Mouse (Mus musculus): Measurements from ENCODE around the gene Lhx4.

Gene Lhx4

DNA sequence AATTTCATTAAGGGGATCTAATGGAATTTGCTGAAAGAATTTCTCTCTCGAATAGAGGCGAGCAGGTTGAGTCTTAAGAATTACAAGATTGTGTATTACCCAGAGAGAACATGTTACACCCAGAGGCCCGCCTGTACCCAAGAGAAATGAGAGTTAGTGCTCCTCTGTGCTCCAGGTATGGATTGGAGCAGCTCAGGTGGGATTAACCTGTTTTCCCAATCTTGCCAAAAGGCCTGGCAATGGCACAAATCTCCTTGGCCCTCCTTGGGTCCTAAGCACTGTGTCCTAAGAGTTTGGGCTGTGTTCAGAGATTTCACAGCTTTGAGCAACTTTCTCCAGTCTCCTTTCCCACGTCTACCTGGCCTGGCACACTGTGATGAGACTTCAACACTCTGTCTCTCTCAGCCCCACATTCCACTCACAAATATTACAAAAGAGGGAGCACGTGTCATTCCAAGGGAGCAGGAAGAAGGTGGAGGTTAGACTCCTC is 48.2 kb downstream of the Lhx4 start:
- no peak for DNase-seq (ENCODE audit: low spot score in 2 of 2)

DNA sequence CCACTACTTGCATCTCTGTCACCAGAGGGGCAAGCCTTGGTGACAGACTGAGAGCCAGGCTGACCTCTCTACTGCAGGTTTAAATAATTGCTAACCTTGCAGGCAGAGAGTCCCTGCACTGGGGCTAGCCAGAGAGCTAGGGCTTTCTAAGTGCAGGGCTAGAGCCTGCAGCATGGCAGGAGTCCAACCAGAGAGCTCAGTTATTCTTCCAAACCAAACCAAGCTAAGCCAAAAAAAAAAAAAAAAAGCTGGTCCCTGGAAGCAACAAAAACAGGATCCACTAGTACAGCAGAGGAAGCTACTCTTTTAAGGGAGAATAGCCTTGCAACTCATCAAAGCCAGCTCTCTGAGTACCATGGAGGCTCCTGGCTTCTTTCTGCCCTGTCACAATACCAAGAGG is 50.6 kb downstream of the Lhx4 start:
- DNase-seq (ENCODE audit: low spot score in 2 of 2), result no peak

DNA sequence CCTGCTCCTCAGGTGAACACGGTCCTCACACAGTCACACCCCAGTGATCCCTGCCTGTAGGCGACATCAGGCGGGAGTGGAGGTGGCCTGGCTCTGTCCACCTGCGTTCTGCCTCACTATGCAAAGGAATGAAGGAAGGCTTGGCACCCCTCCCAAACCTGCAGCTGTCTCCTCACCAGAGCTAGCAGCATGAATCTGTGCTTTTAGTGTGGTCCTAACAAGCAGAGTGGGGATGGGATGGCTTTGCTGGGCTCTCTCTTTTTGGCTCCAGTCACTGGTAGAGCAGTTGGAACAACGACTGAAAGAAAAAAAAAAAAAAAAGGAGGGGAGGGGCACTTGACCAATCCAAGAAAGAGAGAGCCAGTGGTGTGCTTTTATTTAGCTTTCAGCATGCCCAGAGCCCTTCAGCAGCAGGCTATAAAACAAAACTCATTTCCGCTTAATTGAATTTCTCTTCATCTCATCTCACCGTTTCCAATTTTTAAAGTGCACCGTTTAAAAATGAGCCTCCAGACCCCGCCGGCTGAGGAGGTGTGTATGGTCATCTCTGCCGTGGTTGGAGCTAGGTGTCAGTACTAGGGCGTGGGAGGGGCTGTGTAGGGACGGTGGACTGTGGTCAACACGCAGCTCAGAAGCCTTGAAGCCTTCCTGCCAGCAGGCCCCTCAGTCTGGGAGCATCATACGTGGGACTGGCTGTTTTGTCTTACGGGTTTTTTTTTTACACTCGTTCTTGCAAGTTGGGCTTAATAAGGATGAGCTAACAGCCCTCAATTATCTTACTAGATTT is 52.9 kb downstream of the Lhx4 start:
- DNase-seq (ENCODE audit: low spot score in 2 of 2), result no peak

DNA sequence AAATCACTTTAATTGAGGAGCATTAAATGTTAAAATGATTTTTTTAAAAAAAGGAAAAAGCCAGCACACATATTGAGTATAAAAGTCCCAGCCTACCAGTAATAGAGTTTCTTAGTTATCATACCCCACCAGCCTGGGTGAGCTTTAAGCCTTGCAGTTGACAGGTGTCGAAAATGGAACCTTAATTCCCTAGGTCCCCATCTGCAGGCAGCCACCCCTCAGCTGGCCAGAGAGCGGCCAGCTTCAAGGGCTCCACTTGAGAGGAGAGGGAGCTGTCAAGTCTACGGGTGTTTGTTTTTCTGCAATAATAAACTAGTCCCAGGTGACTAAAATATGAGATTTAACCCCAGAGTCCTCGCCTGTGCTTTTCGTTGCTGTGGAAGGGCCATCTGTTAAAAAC is 58.0 kb downstream of the Lhx4 start:
- DNase-seq (ENCODE audit: low spot score in 2 of 2), result no peak

DNA sequence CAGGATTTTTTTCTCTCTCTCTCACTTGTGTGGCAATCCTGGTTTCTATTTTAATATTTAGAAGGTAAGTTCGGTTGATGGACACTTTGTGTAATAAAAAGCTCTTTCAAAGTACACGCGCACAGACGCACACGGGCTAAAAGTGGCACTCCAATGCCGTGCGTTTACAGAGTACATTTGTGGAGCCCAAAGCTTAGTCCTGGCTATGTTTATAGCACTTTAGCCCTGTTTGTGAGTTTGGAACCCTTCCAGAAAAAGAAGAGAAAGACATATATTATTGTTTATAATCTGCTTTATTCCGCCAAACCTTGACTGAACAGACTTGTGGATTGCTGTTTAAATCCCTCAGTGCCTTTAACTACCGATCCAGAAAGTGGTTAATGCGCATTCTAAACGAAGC is 58.5 kb downstream of the Lhx4 start:
- no peak for DNase-seq (ENCODE audit: low spot score in 2 of 2)

DNA sequence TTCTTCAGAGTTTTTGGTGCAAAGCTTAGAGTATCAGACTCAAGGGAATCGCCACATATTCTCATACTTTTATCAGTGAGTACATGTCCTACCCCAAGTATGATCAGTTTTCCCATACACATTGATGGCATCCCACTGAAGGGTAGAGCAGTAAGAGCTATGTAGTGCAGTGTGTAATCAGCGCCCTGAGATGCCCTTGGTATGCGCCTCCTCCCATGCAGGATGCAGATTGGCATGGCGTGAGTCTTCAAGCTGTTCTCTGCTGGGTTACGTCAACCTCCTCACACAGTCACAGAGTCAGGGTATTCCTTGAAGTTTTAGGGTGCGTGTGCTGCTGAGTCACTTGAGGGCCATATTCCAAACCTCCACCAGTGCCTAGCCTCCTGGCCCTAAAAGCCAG is 59.3 kb downstream of the Lhx4 start:
- DNase-seq (ENCODE audit: low spot score in 2 of 2), result no peak

DNA sequence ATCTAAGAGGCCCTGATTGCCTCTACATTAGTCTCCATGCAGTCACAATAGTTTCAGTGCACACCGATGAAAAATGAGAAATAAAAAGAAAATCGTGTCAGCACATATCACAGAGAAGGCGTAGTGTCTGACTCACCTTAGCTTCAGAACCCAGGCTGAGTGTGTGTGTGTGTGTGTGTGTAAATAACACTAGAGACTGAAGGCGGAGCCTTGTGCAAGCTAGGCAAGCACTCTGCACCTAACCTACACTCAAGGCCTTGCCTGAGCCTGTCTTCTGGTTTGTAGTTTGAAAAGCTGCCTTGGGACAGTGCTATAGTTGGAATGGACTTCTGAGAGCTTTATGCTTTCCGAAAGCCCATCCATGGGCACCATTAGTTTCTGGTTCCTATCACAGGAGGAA is 61.9 kb downstream of the Lhx4 start:
- DNase-seq (ENCODE audit: low spot score in 2 of 2), result no peak

DNA sequence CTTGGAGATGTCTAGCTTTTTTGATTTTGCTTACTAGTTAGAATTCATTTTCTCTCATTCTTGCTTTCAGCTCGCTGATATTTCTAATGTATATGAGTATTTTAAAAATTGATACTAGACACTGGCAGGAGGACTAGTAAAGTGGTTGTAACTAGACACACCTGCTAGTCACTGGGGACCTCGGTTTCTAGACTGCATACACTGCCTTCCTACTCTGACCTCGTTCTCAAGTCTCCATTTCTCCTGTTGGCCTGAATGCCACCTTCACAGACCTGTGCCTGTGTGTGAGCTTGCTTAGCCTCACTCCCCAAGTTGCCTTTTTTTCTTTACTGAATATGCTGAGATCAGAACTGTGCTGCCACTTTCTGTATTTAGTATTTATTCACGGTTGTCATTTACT is 62.3 kb downstream of the Lhx4 start:
- no peak for DNase-seq (ENCODE audit: low spot score in 2 of 2)

DNA sequence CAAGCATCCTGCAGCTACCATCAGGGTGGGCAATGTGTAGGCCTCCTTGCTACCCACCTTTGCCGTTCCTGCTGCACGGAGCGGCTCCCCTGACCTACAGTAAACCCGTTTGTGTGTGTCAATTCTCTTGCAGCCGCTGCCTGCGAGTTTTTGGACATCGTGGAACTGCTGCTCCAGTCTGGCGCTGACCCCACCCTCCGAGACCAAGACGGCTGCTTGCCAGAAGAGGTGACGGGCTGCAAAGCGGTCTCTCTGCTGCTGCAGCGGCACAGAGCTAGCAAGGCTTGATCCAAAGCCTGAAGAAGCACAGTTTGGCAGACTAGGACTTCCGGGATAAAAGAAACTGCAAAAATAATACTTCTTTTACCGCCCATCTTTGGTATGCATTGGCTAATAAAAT is 64.7 kb downstream of the Lhx4 start:
- no peak for DNase-seq (ENCODE audit: low spot score in 2 of 2)

DNA sequence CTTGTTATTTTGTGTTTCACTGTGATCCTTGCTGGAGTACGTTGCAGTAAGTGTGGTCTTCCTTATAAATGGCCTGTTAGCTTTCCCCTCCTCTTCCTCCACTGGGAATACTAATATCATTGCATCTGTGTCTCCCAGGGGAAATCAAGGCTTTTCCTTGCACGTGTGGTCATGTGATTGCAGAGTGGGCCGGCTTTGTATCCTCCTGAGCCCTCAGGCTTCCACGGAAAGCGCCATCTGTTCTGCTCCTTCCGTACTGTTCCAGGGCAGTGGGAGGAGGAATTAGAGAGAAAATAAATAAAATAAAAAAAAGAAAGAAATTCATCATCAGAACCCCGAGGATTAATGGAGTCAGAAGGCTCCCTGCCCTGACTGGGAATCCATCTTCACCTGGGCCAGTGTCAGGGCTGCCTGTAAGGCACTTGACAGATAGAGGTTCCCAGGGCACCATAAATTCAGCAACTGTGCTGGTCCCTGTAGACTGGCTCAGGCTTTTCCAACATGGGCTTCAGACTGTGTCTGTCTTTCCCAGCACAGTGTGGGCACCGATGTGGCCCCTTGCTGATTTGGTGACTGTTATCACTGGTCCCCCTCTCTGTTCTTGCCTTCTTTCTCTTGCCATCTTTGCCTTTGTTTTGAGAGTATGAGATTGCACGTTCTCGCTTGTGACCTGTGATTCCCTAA is 70.2 kb downstream of the Lhx4 start:
- DNase-seq (ENCODE audit: low spot score in 2 of 2), result no peak

DNA sequence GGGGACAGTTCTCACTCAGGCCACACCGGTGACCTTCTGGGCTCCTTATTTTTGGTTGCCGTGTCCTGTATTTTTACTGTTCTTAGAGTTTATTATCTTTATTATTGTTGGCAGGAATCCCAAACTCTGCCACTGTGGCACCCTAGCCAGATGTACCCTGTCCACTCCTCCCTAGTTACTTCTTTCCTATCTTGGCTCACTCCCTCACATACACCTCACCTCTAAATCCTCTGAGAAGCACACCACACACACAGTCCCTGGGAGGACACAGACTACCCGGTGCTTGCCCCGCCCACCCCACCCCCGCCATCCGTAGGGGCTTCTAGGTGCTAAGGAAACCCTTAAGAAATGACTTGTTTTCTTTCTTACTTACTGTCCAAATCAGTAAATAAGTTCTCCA is 75.9 kb downstream of the Lhx4 start:
- no peak for DNase-seq (ENCODE audit: low spot score in 2 of 2)

DNA sequence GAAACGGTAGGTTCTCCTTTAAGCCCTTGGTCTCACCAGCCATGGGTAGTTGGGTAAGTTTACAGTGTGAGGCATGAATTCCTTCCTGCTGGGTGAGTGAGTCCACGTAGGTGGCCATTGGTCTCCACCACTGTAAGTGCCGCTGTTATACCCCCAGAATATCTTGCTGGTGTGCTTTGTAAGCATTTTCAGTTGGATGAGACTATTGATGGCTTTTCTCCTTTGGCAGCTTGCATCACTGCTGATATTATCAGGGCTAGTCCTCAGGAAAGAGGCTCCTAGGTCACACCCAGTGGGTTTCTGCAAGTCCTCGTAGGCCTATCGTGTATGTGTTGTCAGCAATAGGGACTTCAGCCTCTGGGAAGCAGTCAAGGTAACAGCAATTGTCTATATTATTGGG is 87.5 kb downstream of the Lhx4 start:
- no peak for DNase-seq (ENCODE audit: low spot score in 2 of 2)

DNA sequence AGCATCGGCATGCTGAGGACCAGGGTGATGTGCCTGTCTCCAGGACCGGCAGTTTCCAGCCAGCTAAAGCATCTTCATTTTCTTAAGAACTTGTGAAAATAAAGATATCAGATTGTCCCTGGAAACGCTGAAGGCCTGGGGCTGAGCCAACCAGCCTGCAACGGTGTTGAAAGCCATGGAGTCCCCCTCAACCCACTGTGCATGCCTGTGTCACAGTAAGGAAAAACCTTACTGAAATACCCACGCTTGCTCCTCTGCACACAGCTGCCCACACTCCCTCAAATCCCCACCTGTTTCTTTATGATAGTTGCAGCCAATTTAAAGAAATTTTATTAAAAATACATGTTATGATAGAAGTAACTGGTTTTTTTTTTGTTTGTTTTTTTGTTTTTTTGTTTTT is 95.2 kb downstream of the Lhx4 start:
- no peak for DNase-seq (ENCODE audit: low spot score in 2 of 2)

DNA sequence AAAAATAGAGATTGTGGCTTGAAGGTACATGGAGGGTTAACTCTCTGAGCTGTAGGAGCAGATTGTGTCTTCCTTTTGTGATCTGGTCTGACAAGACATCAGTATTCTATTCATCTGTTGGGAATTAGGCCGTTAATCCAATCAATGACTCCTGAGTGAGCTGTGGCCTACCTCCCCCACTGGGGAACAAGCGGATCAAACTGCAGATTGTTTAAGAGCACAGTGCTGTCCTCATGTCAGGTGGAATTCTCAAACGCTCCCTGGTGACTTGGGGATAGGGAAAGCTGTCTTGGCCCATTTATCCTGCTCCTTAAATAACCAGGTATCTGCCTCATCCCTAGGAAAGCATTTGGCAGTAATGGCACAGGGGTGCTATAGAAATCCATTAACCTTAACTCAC is 96.5 kb downstream of the Lhx4 start:
- no peak for DNase-seq (ENCODE audit: low spot score in 2 of 2)

DNA sequence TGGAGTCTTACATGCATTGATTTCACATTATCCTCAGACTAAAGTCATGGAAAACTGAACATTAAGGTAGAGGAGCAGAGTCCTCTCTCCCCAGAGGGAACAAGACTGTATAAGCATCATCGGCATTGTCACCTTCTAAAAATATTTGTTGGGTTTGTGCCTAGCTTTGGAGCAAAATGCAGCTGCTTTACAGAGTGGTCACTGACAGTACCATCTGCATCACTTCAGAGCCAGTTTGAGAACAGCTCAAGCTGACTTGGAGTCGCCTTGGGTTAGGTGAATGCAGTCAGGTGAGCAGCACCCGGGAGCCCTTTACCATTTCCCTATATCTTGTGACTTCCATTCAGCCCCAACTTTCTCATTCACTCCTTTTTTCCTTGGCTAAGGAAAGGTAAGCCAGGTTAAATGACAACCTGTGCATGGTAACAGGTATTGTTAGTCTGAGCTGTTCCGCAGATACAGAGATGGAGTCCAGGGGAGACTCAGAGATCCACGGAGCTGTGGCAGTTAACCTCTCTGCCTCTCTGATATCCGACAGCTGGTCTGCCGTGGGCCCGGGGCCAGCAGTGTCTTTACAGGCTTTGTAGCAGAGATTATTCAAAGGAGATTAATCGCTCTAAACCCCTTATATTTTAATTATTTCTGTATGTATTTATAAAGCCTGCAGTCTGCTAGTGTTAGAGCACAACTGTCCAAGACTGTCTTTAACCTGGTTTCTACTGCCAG is 101.2 kb downstream of the Lhx4 start:
- no peak for DNase-seq (ENCODE audit: low spot score in 2 of 2)
